Mouse (Mus musculus) cerebellum, postnatal 4 days (tissue): ENCODE results near the gene Cbarp.

Experiments
- DNase-seq, 2 experiments: peaks; one replicate each; pipeline ENCODE4 v3.0.0; 2022; ENCODE audit warnings: low spot score in 2 of 2, mixed read lengths in 1 of 2

Gene Cbarp

GRCm38 (mm10) chr10:80156752-80157053 is 16.1 kb upstream of the Cbarp start:
- DNase-seq = no peak

DNA sequence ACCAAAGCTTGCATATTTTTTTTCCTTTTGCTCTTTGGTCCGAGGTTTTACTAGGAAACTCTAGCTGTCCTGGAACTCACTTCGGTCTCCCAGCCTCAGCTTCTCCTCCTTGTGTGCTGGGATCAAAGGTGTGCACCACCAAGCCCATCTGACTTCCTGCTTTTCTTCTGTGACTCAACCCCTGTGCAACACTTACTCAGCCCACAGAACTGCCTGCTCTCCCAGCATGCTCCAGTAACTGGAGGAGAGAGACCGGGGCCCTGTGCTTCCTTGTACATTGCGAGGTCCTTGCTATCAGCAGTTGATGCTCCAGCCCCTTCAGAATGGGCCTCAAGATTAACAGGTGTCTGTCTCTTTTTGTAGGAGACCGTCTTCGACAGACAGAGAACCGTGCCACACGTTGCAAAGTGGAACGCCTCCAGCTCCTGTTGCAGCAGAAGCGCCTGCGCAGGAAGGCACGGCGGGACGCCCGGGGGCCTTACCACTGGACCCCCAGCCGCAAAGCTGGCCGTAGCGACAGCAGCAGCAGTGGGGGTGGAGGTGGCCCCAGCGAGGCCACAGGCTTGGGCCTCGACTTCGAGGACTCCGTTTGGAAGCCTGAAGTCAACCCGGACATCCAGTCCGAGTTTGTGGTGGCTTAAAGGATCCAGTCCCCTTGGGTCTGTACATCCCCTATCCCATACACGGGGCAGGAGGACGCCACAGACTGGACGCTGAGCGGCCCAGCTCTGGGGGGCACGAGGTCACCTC is 15.5 kb upstream of the Cbarp start:
- DNase-seq = no peak

DNA sequence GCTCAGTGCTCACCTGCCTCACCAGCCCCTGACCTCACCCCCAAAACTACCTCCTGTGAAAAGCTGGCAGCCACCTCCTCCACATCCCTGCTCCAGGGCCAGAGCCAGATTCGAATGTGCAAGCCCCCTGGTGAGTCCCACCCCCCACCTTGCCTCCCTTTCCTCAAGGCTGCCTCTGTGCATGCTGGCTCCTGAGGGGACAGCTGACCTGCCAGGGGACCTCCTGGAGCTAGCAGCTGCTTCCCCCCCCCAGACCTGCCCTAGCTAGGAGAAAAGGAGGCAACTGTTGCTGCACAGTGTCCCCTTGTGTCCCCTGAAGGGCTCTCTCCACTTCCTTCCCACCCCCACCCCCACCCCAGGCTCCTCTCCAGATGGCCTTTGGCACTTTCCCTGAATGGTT is 14.6 kb upstream of the Cbarp start:
- DNase-seq = no peak

DNA sequence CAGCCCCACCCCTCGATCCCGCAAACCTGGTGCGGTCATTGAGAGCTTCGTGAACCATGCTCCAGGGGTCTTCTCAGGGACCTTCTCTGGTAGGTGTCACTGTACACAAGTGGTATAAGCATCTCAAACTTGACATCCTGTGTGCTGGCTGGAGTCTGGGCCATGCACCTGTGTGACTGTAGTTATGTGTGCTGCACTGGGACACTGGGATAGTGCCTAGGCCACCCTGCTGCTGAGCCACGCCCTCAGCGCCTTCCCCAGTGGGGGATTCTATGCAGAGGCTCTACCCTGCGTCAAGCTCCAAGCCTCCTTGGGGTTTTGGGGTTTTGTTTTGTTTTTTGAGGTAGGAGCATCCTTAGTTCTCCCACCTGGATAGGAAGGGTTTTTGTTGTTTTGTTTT is 13.7 kb upstream of the Cbarp start:
- DNase-seq = no peak

DNA sequence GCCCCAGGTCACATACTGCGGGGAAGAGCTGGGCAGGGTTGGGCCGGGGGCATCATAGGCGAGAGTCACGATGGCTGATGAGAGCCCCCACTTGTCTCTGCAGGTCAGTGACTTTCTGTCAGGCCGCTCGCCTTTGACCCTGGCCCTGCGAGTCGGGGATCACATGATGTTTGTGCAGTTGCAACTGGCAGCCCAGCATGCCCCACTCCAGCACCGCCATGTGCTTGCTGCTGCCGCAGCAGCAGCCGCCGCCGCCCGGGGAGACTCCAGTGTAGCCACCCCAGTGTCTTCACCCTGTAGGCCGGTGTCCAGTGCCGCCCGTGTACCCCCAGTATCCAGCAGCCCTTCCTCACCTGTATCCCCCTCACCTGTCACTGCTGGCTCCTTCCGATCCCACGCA is 13.1 kb upstream of the Cbarp start:
- DNase-seq = no peak

DNA sequence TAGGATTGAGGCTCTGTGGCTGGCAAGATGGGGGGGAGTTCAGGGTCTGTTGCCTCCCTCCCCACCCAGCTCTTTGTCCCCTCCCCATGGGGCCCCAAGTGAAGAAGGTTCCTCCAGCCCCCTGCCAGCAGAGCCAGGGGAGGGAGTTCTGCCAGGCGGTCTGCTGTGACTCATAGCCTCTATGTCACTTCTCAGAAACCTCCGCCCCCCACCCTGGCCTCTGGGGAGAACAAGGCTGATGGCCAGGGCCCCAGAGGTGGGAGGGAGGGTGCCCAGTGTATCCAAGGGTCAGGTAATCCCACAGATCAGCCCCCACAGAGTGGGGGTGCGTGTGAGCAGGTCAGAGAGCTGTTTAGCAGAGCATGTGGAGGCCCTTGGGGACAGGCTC is 12.2 kb upstream of the Cbarp start:
- no peak for DNase-seq

- no peak for DNase-seq
These were observed 11.6 kb upstream of the Cbarp start for GRCm38 (mm10) chr10:80152071-80152872.

GRCm38 (mm10) chr10:80151211-80152034 is 10.8 kb upstream of the Cbarp start:
- DNase-seq = peak in 1 of 2 experiments; percentile 57

- DNase-seq = peak in 1 of 2 experiments; percentile 75
These were observed 9.9 kb upstream of the Cbarp start for GRCm38 (mm10) chr10:80150226-80151210.

GRCm38 (mm10) chr10:80149291-80150225 is 8.9 kb upstream of the Cbarp start:
- DNase-seq = peak; percentile 97 to 98

DNA sequence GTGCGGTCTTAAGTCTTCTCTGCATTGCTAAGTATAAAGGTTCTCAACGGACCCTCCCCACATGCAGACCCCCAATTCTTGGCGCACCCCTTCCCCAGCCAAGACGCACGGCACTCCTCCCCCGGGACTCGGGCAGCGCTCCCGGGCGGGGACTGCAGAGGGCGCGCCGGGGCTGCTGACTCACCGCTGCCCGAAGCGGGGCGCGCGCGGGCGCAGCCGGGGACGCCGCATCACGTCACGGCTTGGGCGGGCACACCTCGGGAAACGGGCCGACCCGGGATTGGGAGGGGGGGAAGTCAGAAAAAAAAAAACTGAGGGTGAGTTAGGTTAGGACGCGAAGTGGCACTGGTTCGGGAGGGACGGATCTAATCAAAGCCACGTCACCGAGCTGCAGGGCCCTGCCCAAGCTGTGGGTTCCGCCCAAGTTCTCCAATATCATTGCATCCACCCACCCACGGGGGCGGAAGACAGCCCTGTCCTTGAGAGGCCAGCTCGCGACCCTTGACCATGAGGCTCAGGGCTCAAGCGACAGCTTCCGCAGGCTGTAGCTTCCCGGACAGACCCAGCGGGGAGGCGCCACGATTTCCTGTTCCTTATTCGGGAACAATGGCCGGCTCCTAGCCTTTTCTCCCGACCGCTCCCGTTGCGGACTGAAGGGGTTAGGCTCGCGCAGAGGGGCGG is 8.1 kb upstream of the Cbarp start:
- DNase-seq = peak; percentile 84 to 96

DNA sequence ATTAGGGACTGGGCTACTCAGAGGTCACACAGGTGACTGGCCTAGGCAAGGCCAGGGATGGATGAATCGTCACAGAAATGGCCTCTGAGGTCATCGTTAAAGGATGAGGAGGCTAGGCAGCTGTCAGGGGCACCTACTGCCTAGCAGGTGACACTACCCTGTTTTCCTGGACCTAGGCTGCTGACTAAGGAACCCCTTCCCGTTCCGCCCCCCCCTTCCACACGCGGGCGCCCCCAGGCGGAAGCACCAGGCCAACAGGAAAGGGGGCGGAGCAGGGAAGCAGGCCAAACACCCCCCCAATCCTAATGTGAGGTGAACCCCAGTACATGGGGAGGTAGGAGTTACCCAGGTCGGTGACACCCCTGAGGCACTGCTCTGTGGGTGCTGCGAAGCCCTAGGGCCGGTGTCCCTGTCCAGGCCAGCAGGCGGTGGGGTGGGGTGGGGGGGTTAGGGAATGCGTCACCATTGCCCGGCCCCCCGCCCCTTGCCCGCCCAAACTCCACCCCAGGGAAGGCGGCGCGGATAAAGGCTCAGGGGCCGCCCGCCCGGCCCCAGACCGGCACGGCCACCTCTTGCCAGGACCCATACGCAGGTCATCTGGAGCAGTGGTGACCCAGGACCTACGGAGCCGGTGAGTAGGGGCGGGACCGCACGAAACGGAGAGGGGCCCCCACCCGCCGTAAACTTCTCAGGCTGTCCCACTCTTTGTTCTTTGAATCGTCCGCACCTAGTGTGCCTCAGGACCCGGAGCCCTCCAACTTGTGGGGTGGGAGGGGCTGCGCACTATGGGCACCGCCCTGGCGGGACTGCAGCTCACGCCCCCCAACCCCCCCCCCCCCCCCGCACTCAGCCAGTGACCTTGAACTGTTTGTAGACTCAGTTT is 7.3 kb upstream of the Cbarp start, which contains the start of gene Midn:
Gene Midn, plus strand, starts transcription at position 554 of the 883 bp plus-strand sequence.
- DNase-seq = peak in 1 of 2 experiments; percentile 69

DNA sequence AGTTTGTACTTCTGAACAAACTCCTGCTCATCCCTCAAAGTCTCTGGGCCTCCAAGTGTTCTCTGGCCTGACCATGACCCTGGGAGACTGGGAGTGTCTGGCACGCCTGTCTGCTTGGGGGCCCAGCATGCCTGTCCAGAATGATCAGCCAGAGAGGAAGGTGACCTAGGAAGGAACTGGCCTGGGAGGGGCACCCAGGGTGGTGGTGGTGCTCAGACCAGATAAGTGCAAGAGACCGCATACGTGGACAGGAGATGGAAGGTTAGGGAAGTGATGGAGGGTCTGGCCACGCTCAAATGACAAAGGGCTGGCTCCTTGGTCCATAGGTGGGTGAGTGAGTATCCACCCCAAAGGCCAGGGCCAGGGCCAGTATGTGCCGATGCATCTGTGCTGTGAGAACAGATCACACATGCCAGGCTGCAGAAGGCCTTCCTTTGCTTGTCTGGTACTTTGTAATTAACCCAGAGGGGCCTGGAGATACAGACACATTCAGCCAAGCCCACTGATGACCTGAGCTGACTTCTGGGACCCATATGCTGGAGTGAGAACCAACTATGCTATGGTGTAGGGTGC is 6.6 kb upstream of the Cbarp start:
- no peak for DNase-seq

- no peak for DNase-seq
These were observed 6.0 kb upstream of the Cbarp start for GRCm38 (mm10) chr10:80146568-80147011.

GRCm38 (mm10) chr10:80145896-80146295 is 5.3 kb upstream of the Cbarp start:
- no peak for DNase-seq

DNA sequence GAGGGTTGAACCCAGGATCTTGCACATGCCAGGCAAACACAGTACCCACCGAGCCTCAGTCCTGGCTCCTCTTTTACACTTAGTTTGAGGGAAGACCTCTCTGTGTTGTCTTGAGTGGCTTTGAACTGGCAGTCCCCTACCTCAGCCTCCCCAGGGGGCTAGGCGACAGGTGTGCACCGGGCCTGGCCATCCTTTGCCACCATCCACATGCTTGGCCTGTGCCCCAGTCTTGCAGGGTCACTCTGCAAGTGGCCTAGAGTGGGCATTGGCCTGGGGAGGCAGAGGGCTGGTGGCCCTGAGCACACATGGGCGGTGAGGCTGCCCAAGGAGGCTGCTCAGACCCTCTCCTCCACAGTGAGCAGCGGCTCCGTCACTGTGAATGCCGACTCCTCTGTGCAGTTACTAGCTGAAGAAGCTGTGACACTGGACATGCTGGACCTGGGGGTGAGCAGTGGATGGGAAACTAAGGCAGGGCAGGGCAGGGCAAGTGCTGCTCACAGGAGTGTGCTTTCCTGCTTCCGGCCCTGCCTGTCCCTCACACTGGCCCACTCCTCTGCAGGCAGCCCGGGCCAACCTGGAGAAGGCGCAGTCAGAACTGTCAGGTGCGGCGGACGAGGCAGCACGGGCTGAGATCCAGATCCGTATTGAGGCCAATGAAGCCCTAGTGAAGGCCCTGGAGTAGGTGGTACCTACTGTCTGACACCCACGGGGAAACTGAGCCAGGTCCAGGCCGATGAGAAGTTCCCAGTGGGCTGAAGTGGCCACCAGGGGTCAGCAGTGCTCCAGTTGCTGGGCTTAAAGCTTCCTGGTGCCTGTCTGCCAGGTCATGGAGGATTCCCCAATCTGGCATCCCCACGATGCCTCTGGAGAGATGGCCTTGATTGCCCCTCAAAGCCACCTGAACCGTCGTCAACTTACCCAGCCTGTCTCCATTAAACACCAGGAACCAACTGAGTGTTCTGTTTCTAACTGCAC is 4.5 kb upstream of the Cbarp start:
- peak in 1 of 2 experiments; percentile 82 for DNase-seq

DNA sequence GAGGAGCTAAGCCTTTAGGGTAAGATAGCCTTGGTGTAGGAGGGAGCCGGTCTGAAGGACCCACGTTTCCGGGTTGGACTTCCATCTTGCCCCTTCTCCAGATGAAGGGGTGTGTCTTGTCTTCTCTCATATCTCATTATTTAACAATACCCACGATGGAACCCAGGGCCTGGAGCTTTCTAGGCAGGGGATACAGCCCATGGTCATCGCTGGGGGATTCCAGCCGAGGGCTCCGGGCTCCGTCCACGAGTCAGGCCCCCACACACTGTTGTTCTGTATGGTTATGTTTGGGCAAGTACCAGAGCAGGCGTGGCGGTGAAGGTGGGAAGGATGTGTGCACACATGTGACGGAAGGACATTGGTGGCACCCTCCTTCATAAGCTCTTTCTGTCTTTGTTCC is 3.5 kb upstream of the Cbarp start:
- DNase-seq = no peak
